ENCODE assay signal across 12 mouse cellular contexts in genomic region chr2:105282407-105283077, GRCm38 (mm10). TPM values are rescaled to one million over a fixed set of nuclear protein-coding genes. Genes with fewer than 3 reads are reported as not detected.
DNase-seq lines count a peak whose midpoint lies in the region; ATAC-seq and TF ChIP-seq lines count a peak whose summit lies in the region.
"Had no signal": no experiment of that assay in that cellular context is flagged by ENCODE, and none has a peak within 500 bp of the region (broad histone marks: within the 10 kb centered on the region; RNA-seq: fewer than 3 reads in every experiment).

No protein-coding gene starts in this region.

- no peaks in the 10 kb centered on the region for H3K36me3 ChIP-seq in intestine, embryonic 14.5 days (ENCODE audit: control insufficient read depth, insufficient read depth, low read length)
- H3K36me3 ChIP-seq in intestine, postnatal 0 days (ENCODE audit: control insufficient read depth, insufficient read depth): no peaks in the 10 kb centered on the region
- H3K36me3 ChIP-seq in stomach, embryonic 15.5 days: no peaks in the 10 kb centered on the region

- DNase-seq in intestine, embryonic 14.5 days (ENCODE audit: low spot score): peak; percentile 68
- peak; percentile 66 for DNase-seq in right cerebral cortex, postnatal 4 days
- no peak for DNase-seq in right cerebral cortex, adult 18-20 months
- DNase-seq in layer of hippocampus, adult 2 months (ENCODE audit: low spot score in 2 of 2): peak; percentile 27 to 56
- no peak for DNase-seq in ovary, postnatal 10 days (ENCODE audit: low spot score)
- no peak for DNase-seq in urinary bladder, postnatal 4 days (ENCODE audit: low spot score in 2 of 2)
- DNase-seq: embryo, embryonic 11 days; gastrocnemius, adult 2 months; kidney, postnatal 14 days had no signal

- TF ChIP-seq CTCF in intestine, postnatal 0 days (IDR thresholded peaks at IDR 0.05; ENCODE audit: low read depth): no peak
- TF ChIP-seq CTCF in layer of hippocampus, adult 2 months (conservative IDR thresholded peaks at IDR 0.05): no peak

- 0 out of 2 replicates have a peak, but pooled peaks cover 9% of the 10 kb centered on the region for H3K4me1 ChIP-seq in intestine, embryonic 14.5 days (replicated peaks; ENCODE audit: control insufficient read depth, insufficient read depth, low read length)
- no peaks in the 10 kb centered on the region for H3K4me1 ChIP-seq in intestine, postnatal 0 days (replicated peaks; ENCODE audit: control insufficient read depth, insufficient read depth, low read length)
- H3K4me1 ChIP-seq in stomach, embryonic 15.5 days: no peaks in the 10 kb centered on the region

- H3K9ac ChIP-seq in intestine, embryonic 14.5 days (ENCODE audit: low read length): no peak overlapping the region
- H3K9ac ChIP-seq in intestine, postnatal 0 days (ENCODE audit: low read depth, low read length): no peak overlapping the region
- no peak overlapping the region for H3K9ac ChIP-seq in stomach, embryonic 15.5 days
- H3K9ac ChIP-seq: liver, embryonic 14.5 days had no signal

- no peaks in the 10 kb centered on the region for H3K9me3 ChIP-seq in intestine, embryonic 14.5 days (ENCODE audit: control insufficient read depth, low read length)
- no peaks in the 10 kb centered on the region for H3K9me3 ChIP-seq in intestine, postnatal 0 days (ENCODE audit: control insufficient read depth)
- H3K9me3 ChIP-seq in stomach, embryonic 15.5 days: no peaks in the 10 kb centered on the region

- H3K4me3 ChIP-seq in intestine, embryonic 14.5 days (ENCODE audit: low read depth, low read length): no peak overlapping the region
- no peak overlapping the region for H3K4me3 ChIP-seq in intestine, postnatal 0 days (ENCODE audit: low read depth, low read length)
- no peak overlapping the region for H3K4me3 ChIP-seq in layer of hippocampus, adult 2 months
- H3K4me3 ChIP-seq in stomach, embryonic 15.5 days (replicated peaks): no peak overlapping the region
- H3K4me3 ChIP-seq: gastrocnemius, adult 2 months had no signal

- WGBS in intestine, embryonic 14.5 days: 30% methylated on average over 6 of the region's 6 CpGs
- 49% methylated on average over 6 of the region's 6 CpGs for WGBS in intestine, postnatal 0 days
- 26% methylated on average over 6 of the region's 6 CpGs for WGBS in stomach, embryonic 15.5 days

- ATAC-seq in intestine, embryonic 14.5 days (replicated peaks; ENCODE audit: low FRiP score, low TSS enrichment, low read depth): peak; percentile 55; the same call in 1 of the 2 replicates
- ATAC-seq in intestine, postnatal 0 days: no peak
- ATAC-seq in stomach, embryonic 15.5 days (ENCODE audit: insufficient read depth, low FRiP score, low read depth): peak; percentile 56; the same call in 1 of the 2 replicates

- no peak overlapping the region for H3K27ac ChIP-seq in intestine, embryonic 14.5 days (ENCODE audit: low read depth)
- H3K27ac ChIP-seq in intestine, postnatal 0 days (ENCODE audit: low read depth, low read length): no peak overlapping the region
- no peak overlapping the region for H3K27ac ChIP-seq in layer of hippocampus, adult 2 months
- no peak overlapping the region for H3K27ac ChIP-seq in stomach, embryonic 15.5 days
- H3K27ac ChIP-seq: gastrocnemius, adult 2 months; liver, embryonic 14.5 days had no signal

- H3K27me3 ChIP-seq in intestine, embryonic 14.5 days (replicated peaks; ENCODE audit: control insufficient read depth, insufficient read depth, low read length): no peaks in the 10 kb centered on the region
- no peaks in the 10 kb centered on the region for H3K27me3 ChIP-seq in intestine, postnatal 0 days (replicated peaks; ENCODE audit: control insufficient read depth, insufficient read depth, low read length)
- H3K27me3 ChIP-seq in stomach, embryonic 15.5 days (replicated peaks): no peaks in the 10 kb centered on the region

- peak overlapping the region; percentile 1; the same call in 1 of the 2 replicates for H3K4me2 ChIP-seq in intestine, embryonic 14.5 days (ENCODE audit: low read length)
- H3K4me2 ChIP-seq in intestine, postnatal 0 days (replicated peaks; ENCODE audit: low read depth): no peak overlapping the region
- H3K4me2 ChIP-seq in stomach, embryonic 15.5 days: peak overlapping the region; percentile 5; the same call in 1 of the 2 replicates

RNA-seq across cellular contexts. Expression of gene Them7, which starts 58.4 kb away (rescaled TPM):
- 1.1 and 2.2 TPM in 2 replicates for polyA plus RNA-seq in intestine, embryonic 14.5 days (2014; fragmentation: Nextera tagmentation; extraction: Ambion mirVana)
- 0.26 and 0.55 TPM in 2 replicates for polyA plus RNA-seq in intestine, postnatal 0 days (2015; fragmentation: Nextera tagmentation; extraction: Ambion mirVana)
- not detected for total RNA-seq in layer of hippocampus, adult 2 months (2021)
- 0.63 and 0.90 TPM in 2 replicates for polyA plus RNA-seq in stomach, embryonic 15.5 days (2015; fragmentation: Nextera tagmentation; extraction: Ambion mirVana)

Comparison
In these comparisons a context has a peak if more than half of its experiments do, and no peak if none do; other contexts are left out.
1. DNase-seq: peak in intestine, embryonic 14.5 days (single experiment), right cerebral cortex, postnatal 4 days (single experiment) and layer of hippocampus, adult 2 months (2 of 2); none in right cerebral cortex, adult 18-20 months (single experiment), ovary, postnatal 10 days (single experiment) and urinary bladder, postnatal 4 days (0 of 2).